Mouse (Mus musculus) central nervous system, embryonic 14 days (tissue): ENCODE data around the gene Gm28102. TPM values are rescaled to one million over a fixed set of nuclear protein-coding genes. Genes with fewer than 3 reads are reported as not detected.

Experiments used
- polyA plus RNA-seq: library from polyadenylated mRNA; depleted of rRNA; stranded (reverse); fragments of >200 nt; gene quantifications from 2 replicates; pipeline ENCODE4 v1.2.3, GENCODE M21; 2012; rRNA removed

Gene Gm28102
- polyA plus RNA-seq: not detected in 2 replicates

GRCm38 (mm10) chrY:88053015-88053414 is at the start of gene Gm28102:
TSS of gene Gm28102 (plus strand) at chrY:88053315.

